Mouse (Mus musculus) thymus, adult 2 months (tissue): ENCODE data around the gene Ttyh1.

Experiments used
- CTCF ChIP-seq: fragments of 200-500 bp; IDR thresholded peaks from 2 replicates; pipeline ENCODE4 v1.5.1; 2012; ENCODE audit warnings: mild to moderate bottlenecking, control low read depth, low read length, moderate library complexity, borderline replicate concordance; ENCODE audit not compliant: control insufficient read depth, poor library complexity, insufficient read depth; ENCODE audit errors: extremely low read depth
- POLR2A ChIP-seq: fragments of 200-500 bp; IDR thresholded peaks from 2 replicates; pipeline ENCODE4 v1.6.1; 2012; ENCODE audit warnings: mild to moderate bottlenecking, low read length, control low read depth, moderate library complexity; ENCODE audit not compliant: control insufficient read depth, poor library complexity, insufficient read depth; ENCODE audit errors: extremely low read depth

- peak; percentile 89 for TF ChIP-seq CTCF
- TF ChIP-seq POLR2A, result no peak
Observed at GRCm38 (mm10) chr7:4119344-4119902, at the start of gene Ttyh1.
